Mouse (Mus musculus): Measurements from ENCODE around the gene Hyal3.

The Hyal3 gene

GRCm38 (mm10) chr9:107612191-107612944 is 31.8 kb downstream of the Hyal3 start:
- ATAC-seq (ENCODE audit: insufficient number of reproducible peaks, low FRiP score, low TSS enrichment): peak; percentile 88

GRCm38 (mm10) chr9:107612945-107613569 is 32.4 kb downstream of the Hyal3 start:
- no peak for ATAC-seq (ENCODE audit: insufficient number of reproducible peaks, low FRiP score, low TSS enrichment)

GRCm38 (mm10) chr9:107615035-107615434 is 34.4 kb downstream of the Hyal3 start:
- ATAC-seq (ENCODE audit: insufficient number of reproducible peaks, low FRiP score, low TSS enrichment): no peak

DNA sequence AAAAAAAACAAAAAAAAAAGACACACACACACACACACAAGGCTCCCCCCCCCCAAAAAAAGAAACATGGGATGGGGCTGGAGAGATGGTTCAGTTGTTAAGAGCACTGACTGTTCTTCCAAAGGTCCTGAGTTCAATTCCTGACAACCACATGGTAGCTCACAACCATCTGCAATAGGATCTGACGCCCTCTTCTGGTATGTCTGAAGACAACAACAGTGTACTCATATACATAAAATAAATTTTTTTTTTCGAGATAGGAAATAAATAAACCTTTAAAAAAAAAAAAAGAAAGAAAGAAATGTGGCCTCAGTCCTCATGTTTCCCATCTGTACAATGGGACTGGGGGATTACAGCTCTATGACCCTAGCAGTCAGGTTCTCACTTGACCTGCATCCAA is 36.8 kb downstream of the Hyal3 start:
- ATAC-seq (ENCODE audit: insufficient number of reproducible peaks, low FRiP score, low TSS enrichment): no peak

GRCm38 (mm10) chr9:107618098-107618497 is 37.5 kb downstream of the Hyal3 start:
- ATAC-seq (ENCODE audit: insufficient number of reproducible peaks, low FRiP score, low TSS enrichment): no peak

DNA sequence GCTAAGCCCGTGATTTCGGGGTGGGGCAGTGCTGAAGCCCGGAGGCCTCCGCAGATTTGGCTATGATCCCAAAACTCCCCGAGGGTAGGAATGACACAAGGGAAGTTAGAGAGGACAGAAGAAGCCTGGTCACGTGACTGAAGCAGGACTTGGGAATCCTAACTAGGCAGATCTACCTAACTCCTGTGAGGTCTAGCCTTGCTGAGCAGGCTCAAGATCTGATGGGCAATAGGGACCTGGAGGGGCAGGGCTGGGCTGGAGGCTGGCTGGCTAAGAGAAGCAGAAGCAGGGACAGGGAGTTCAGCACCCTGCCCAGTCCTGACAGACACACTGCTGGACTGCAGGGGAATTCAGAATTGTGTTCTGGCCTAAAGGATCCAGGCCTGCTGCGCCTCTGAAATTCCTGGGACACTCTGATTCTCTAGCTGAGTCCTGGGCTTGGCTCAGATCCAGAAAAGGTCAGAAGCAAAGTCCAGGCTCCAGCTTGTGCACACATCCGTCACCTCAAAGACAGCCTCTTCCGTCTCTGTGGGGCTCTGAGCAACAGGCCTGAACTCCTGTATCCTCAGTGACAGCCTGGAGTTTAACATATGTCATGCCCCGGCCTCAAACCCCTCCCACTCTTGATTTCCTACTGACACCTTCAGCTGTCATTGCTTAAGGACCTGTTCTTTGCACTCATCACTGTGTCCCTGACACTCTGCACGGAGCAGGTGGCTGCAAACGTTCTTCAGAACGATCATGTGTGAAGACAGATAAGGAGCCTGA is 38.3 kb downstream of the Hyal3 start:
- ATAC-seq (ENCODE audit: insufficient number of reproducible peaks, low FRiP score, low TSS enrichment): no peak; the same call in 1 of the 2 replicates

DNA sequence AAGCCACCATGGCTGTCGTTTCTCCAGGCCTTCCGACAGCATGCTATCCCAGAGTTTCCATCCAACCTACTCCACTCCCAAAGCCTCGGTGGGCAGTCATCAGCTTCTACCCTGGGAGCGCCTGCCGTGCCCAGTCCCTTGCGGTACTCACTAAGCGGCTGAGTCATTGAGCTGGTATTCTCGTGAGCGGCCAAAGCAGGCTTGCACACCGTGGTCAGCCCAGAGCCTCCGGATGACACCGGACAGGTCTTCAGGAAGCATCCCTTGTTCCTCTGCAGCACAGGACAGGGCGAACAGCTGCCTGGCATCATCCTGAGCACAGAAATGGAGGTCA is 38.9 kb downstream of the Hyal3 start:
- no peak for ATAC-seq (ENCODE audit: insufficient number of reproducible peaks, low FRiP score, low TSS enrichment)

GRCm38 (mm10) chr9:107620954-107621353 is 40.3 kb downstream of the Hyal3 start:
- no peak for ATAC-seq (ENCODE audit: insufficient number of reproducible peaks, low FRiP score, low TSS enrichment)

- no peak for ATAC-seq (ENCODE audit: insufficient number of reproducible peaks, low FRiP score, low TSS enrichment)
Observed at GRCm38 (mm10) chr9:107624539-107624938, 43.9 kb downstream of the Hyal3 start.

DNA sequence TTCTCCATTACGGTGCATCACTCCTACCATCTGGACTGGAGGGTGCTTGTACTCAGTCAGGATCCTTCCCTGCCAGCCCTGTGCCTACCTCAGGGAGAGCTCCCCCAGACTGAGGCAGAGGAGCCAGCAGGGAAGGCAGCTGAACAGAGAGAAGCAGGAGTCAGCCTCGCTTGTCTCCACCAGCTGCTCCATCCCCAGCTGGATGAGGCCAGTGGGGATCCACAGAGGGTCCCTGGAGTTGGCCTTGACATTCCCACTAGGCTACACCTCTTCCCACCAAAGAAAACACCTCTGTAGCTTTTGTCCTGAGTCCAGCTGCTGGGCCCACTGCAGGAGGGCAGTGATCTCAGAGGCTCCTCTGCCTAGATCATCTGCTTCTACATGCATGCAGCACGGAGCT is 44.3 kb downstream of the Hyal3 start:
- no peak for ATAC-seq (ENCODE audit: insufficient number of reproducible peaks, low FRiP score, low TSS enrichment)

DNA sequence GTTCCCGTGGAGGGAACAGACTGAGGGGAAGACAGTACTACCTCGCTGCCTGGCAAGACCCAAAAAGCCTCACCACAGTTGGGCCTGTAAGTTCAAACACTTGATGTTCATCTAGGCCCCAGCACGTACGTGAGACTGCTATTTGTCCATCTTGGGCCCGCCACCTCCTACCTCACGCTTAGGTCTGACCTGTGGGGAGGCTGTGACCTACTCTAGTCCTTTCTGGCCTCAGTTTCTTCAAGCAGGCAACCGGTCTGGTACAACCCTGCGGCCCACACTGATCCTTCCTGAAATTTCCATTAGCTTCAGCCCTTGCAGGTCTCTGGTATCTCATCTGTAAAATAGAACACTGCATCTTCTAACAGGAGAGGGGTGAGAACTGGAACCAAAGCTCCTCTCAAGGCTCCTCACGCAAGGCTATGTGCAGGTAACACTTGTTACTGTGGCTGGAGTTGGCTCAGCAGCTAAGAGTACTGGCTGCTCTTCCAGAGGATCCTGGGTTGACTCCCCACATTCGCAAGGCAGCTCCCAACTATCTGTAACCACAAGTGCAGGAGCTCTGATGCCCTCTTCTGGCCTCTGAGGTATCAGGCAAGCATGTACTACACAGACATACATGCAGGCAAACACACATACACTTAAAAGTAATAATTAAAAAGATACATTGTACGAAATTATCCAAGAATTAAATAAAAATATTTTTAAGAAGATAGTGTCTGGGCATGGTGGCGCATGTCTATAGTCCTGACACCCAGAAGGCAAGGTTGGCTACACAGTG is 44.9 kb downstream of the Hyal3 start:
- ATAC-seq (ENCODE audit: insufficient number of reproducible peaks, low FRiP score, low TSS enrichment): no peak

GRCm38 (mm10) chr9:107626158-107626843 is 45.7 kb downstream of the Hyal3 start:
- no peak for ATAC-seq (ENCODE audit: insufficient number of reproducible peaks, low FRiP score, low TSS enrichment)

DNA sequence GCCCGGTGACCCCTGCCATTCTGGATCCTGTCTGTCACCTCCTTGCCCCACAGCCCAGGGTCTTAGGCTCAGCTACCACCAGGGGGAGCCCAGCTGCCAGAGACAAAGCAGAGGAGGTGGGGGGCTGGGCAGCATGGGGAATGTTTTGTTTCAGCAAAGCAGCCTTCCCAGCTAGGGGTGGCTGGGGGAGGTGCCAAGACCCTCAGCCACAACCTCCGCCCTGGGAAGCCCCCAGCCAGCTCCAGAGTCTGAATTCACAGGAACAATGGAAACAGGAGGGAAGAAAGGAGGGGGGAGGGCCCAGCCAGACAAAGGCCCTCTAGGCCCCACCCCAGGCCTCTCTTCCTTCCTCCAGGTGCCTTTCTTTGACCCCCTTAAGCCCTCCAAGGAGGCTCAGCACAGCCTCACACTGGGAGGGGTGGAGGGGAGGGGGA is 46.2 kb downstream of the Hyal3 start:
- ATAC-seq (ENCODE audit: insufficient number of reproducible peaks, low FRiP score, low TSS enrichment): no peak

- ATAC-seq (ENCODE audit: insufficient number of reproducible peaks, low FRiP score, low TSS enrichment): no peak
Observed at GRCm38 (mm10) chr9:107627387-107628255, 47.0 kb downstream of the Hyal3 start.

GRCm38 (mm10) chr9:107628721-107629410 is 48.2 kb downstream of the Hyal3 start:
- no peak for ATAC-seq (ENCODE audit: insufficient number of reproducible peaks, low FRiP score, low TSS enrichment)

- no peak for ATAC-seq (ENCODE audit: insufficient number of reproducible peaks, low FRiP score, low TSS enrichment)
Observed at GRCm38 (mm10) chr9:107629411-107629730, 48.8 kb downstream of the Hyal3 start.

DNA sequence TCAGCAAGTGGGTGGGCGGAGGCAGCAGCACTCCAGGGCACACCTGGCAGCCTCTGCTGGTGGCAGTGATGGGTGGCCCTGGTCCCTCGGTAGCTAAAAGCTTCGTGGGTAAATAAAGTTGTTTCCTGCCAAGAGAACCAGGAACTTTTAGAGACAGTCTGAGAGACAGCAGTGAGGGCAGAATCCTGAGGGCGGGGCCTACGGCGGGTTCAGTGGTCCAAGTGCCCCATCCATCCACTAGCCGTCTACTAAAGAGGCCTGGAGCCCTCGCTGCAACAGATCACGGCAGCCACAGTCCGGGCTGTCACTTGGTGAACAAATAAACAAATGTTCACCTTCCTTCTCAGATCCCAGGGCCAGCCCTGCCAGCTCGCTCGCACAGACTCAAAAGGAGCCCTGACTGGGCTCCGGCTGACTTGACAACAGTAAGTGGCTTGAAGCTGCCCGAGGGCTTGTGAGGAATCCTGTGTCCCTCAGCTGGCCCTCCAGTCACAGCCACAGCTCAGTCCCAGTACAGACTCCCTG is 49.3 kb downstream of the Hyal3 start:
- no peak for ATAC-seq (ENCODE audit: insufficient number of reproducible peaks, low FRiP score, low TSS enrichment)

GRCm38 (mm10) chr9:107630576-107630975 is 50.0 kb downstream of the Hyal3 start:
- ATAC-seq (ENCODE audit: insufficient number of reproducible peaks, low FRiP score, low TSS enrichment): no peak
